Mouse (Mus musculus) left cerebral cortex, postnatal 25 days (tissue): ENCODE results near the gene Gm12845. TPM values are rescaled to one million over a fixed set of nuclear protein-coding genes. Genes with fewer than 3 reads are reported as not detected.
"Not testable (repeated sequence)": the region's sequence is repeated elsewhere in the genome, so short reads cannot be mapped to it uniquely, and the experiment has no call there.

Experiments used
- DNase-seq, 2 experiments: peaks; one replicate each; pipeline ENCODE4 v3.0.0; 2022; ENCODE audit warnings: low spot score in 2 of 2, mixed read lengths in 1 of 2
- intact Hi-C: fragments of 180-260 bp; cut with DNase I; formaldehyde crosslinking; loops from one replicate; pipeline ENCODE4 v1.15.1; 2025
- total RNA-seq, 2 experiments: library from RNA; stranded (reverse); gene quantifications; 2 replicates each; pipeline ENCODE4 v1.2.3; 2021

Gene Gm12845
- not detected for total RNA-seq

GRCm38 (mm10) chr4:117724112-117724511 is at the start of gene Gm12845:
TSS of gene Gm12845 (plus strand) at chr4:117724412.
- intact Hi-C loops, result no loop called here
- no peak for DNase-seq

GRCm38 (mm10) chr4:117676903-117677302 is 47.3 kb upstream of the Gm12845 start:
- peak; percentile 83 to 84 for DNase-seq
- intact Hi-C loops, result loop anchor here (2.0 to 10.0 kb wide), 2 partner anchors 46 to 402 kb away; no protein-coding TSS in a partner anchor

GRCm38 (mm10) chr4:117680963-117681362 is 43.2 kb upstream of the Gm12845 start:
- intact Hi-C loops, result no loop called here

GRCm38 (mm10) chr4:117681931-117682461 is 42.2 kb upstream of the Gm12845 start, which contains the start of gene Dmap1:
TSS of gene Dmap1 (minus strand) at chr4:117682273.
- intact Hi-C loops, result no loop called here
- peak; percentile 87 to 89 for DNase-seq

More at GRCm38 (mm10) chr4:117680963-117681362, 43.2 kb upstream of the Gm12845 start:
- DNase-seq, result no peak

GRCm38 (mm10) chr4:117682463-117682862 is 41.7 kb upstream of the Gm12845 start:
- no peak for DNase-seq
- intact Hi-C loops, result no loop called here

- no peak for DNase-seq
- intact Hi-C loops, result no loop called here
Observed at GRCm38 (mm10) chr4:117683048-117683768, 41.0 kb upstream of the Gm12845 start.

GRCm38 (mm10) chr4:117686354-117686753 is 37.9 kb upstream of the Gm12845 start:
- intact Hi-C loops, result no loop called here
- DNase-seq, result no peak

GRCm38 (mm10) chr4:117705361-117705760 is 18.9 kb upstream of the Gm12845 start:
- intact Hi-C loops, result loop anchor here (1.0 to 10.0 kb wide), 2 partner anchors 65 to 379 kb away; no protein-coding TSS in a partner anchor
- peak; percentile 51 to 59 for DNase-seq

GRCm38 (mm10) chr4:117708780-117709550 is 15.2 kb upstream of the Gm12845 start:
- intact Hi-C loops, result loop anchor here (10.0 kb wide), 1 partner anchor 376 kb away; no protein-coding TSS in a partner anchor
- no peak for DNase-seq

GRCm38 (mm10) chr4:117712314-117712713 is 11.9 kb upstream of the Gm12845 start:
- intact Hi-C loops, result no loop called here
- DNase-seq, result no peak

- intact Hi-C loops, result no loop called here
- no peak for DNase-seq
Observed at GRCm38 (mm10) chr4:117713303-117714098, 10.7 kb upstream of the Gm12845 start.

- no peak for DNase-seq
- intact Hi-C loops, result no loop called here
Observed at GRCm38 (mm10) chr4:117731926-117732325, 7.7 kb downstream of the Gm12845 start.

GRCm38 (mm10) chr4:117737559-117737958 is 13.3 kb downstream of the Gm12845 start:
- intact Hi-C loops, result no loop called here
- no peak for DNase-seq

- intact Hi-C loops, result not testable (repeated sequence)
Observed at GRCm38 (mm10) chr4:117752469-117752868, 28.3 kb downstream of the Gm12845 start.

GRCm38 (mm10) chr4:117760151-117760550 is 35.9 kb downstream of the Gm12845 start:
- intact Hi-C loops, result no loop called here
- no peak for DNase-seq

More at GRCm38 (mm10) chr4:117752469-117752868, 28.3 kb downstream of the Gm12845 start:
- not testable (repeated sequence) for DNase-seq

- intact Hi-C loops, result no loop called here
- DNase-seq, result no peak
Observed at GRCm38 (mm10) chr4:117765416-117765815, 41.2 kb downstream of the Gm12845 start, which contains the start of gene Klf17. TSS of gene Klf17 (minus strand) at chr4:117765648.

- peak; percentile 75 to 91 for DNase-seq
- intact Hi-C loops, result loop anchor here (1.0 kb wide), 1 partner anchor 66 kb away; no protein-coding TSS in a partner anchor
Observed at GRCm38 (mm10) chr4:117770935-117771334, 46.7 kb downstream of the Gm12845 start.

- no peak for DNase-seq
- intact Hi-C loops, result no loop called here
Observed at GRCm38 (mm10) chr4:117772960-117773359, 48.7 kb downstream of the Gm12845 start.
